Mouse (Mus musculus) liver, postnatal 0 days (tissue): ENCODE results near the gene Mmd.

ENCODE experiments used
- CTCF ChIP-seq: sonication (generic); IDR thresholded peaks from 2 replicates; pipeline ENCODE4 v1.5.1; 2016; ENCODE audit warnings: antibody characterized with exemption, low read depth
- EP300 ChIP-seq: IDR thresholded peaks from 2 replicates; pipeline ENCODE4 v1.6.1; 2016; ENCODE audit warnings: antibody characterized with exemption, low read depth, mild to moderate bottlenecking

- TF ChIP-seq CTCF (no peak), EP300 (no peak)
Measured at GRCm38 (mm10) chr11:90227000-90227922, 22.0 kb upstream of the Mmd start.
